9 mouse cellular contexts compared by ENCODE assay signal in genomic region chr15:97102811-97103210, GRCm38 (mm10). TPM values are rescaled to one million over a fixed set of nuclear protein-coding genes. Genes with fewer than 3 reads are reported as not detected.
DNase-seq lines count a peak whose midpoint lies in the region; ATAC-seq and TF ChIP-seq lines count a peak whose summit lies in the region.
"Had no signal": no experiment of that assay in that cellular context is flagged by ENCODE, and none has a peak within 500 bp of the region (broad histone marks: within the 10 kb centered on the region; RNA-seq: fewer than 3 reads in every experiment).

No protein-coding gene starts in this region.

- no peaks in the 10 kb centered on the region for H3K4me1 ChIP-seq in kidney, adult 2 months (ENCODE audit: control insufficient read depth, insufficient read depth, low read length)
- peaks cover 9% of the 10 kb centered on the region for H3K4me1 ChIP-seq in kidney, embryonic 14.5 days (ENCODE audit: control insufficient read depth, insufficient read depth, low read length)
- peaks cover 4% of the 10 kb centered on the region; the same call in 1 of the 2 replicates for H3K4me1 ChIP-seq in heart, adult 2 months (ENCODE audit: control insufficient read depth, insufficient read depth, low read length)
- no peaks in the 10 kb centered on the region for H3K4me1 ChIP-seq in hindbrain, embryonic 11.5 days (replicated peaks; ENCODE audit: control insufficient read depth, insufficient read depth, low read length)
- H3K4me1 ChIP-seq: hindbrain, embryonic 12.5 days had no signal

- WGBS in kidney, adult 2 months, result 36% methylated on average over 10 of the region's 10 CpGs
- 43% methylated on average over 10 of the region's 10 CpGs for WGBS in kidney, embryonic 14.5 days
- WGBS in heart, adult 2 months, result 19% methylated on average over 10 of the region's 10 CpGs
- WGBS in hindbrain, embryonic 11.5 days, result 74% methylated on average over 10 of the region's 10 CpGs

- intact Hi-C loops in heart, adult 2 months (cut with DNase I), result loop anchor here (2.0 kb wide), 1 partner anchor 100 kb away; no protein-coding TSS in a partner anchor

- DNase-seq in kidney, adult 2 months, result peak; percentile 5
- peak; percentile 46 for DNase-seq in adrenal gland, adult 8-10 months
- peak; percentile 45 to 66 for DNase-seq in heart, adult 2 months
- peak; percentile 65 for DNase-seq in lung, postnatal 10 days
- DNase-seq in c-Kit-positive CD71-positive TER-119-positive erythroid progenitor cells, embryonic 14.5 days (ENCODE audit: low spot score), result no peak
- DNase-seq in hindbrain, embryonic 11.5 days (ENCODE audit: low spot score), result no peak
- no peak for DNase-seq in right cerebral cortex, adult 18-20 months

- H3K4me3 ChIP-seq in kidney, adult 2 months (ENCODE audit: insufficient read depth, low read depth, low read length), result no peak overlapping the region
- H3K4me3 ChIP-seq in kidney, embryonic 14.5 days (ENCODE audit: low read length), result no peak overlapping the region
- no peak overlapping the region for H3K4me3 ChIP-seq in heart, adult 2 months
- no peak overlapping the region for H3K4me3 ChIP-seq in hindbrain, embryonic 11.5 days (ENCODE audit: low read depth, low read length)
- H3K4me3 ChIP-seq: hindbrain, embryonic 12.5 days had no signal

- H3K9ac ChIP-seq in kidney, embryonic 14.5 days (ENCODE audit: low read depth, low read length), result no peak overlapping the region
- H3K9ac ChIP-seq in heart, adult 2 months (ENCODE audit: low read depth, low read length), result peak overlapping the region; percentile 29; the same call in 1 of the 2 replicates
- H3K9ac ChIP-seq in hindbrain, embryonic 11.5 days (ENCODE audit: low read depth, low read length), result no peak overlapping the region
- H3K9ac ChIP-seq: hindbrain, embryonic 12.5 days had no signal

- H3K27me3 ChIP-seq in kidney, adult 2 months (replicated peaks; ENCODE audit: control insufficient read depth, insufficient read depth, low read length), result no peaks in the 10 kb centered on the region
- no peaks in the 10 kb centered on the region for H3K27me3 ChIP-seq in kidney, embryonic 14.5 days (ENCODE audit: control insufficient read depth, insufficient read depth, low read length)
- no peaks in the 10 kb centered on the region for H3K27me3 ChIP-seq in heart, adult 2 months (ENCODE audit: control insufficient read depth, insufficient read depth, low read length)
- H3K27me3 ChIP-seq in hindbrain, embryonic 11.5 days (ENCODE audit: control insufficient read depth, insufficient read depth, low read length), result no peaks in the 10 kb centered on the region
- H3K27me3 ChIP-seq: hindbrain, embryonic 12.5 days had no signal

- no peak overlapping the region for H3K27ac ChIP-seq in kidney, adult 2 months (ENCODE audit: insufficient read depth, low read depth, low read length)
- no peak overlapping the region for H3K27ac ChIP-seq in kidney, embryonic 14.5 days (ENCODE audit: low read depth, low read length)
- H3K27ac ChIP-seq in heart, adult 2 months, result peak overlapping the region; percentile 89
- no peak overlapping the region for H3K27ac ChIP-seq in hindbrain, embryonic 11.5 days (ENCODE audit: low read depth, low read length)
- H3K27ac ChIP-seq: hindbrain, embryonic 12.5 days had no signal

- H3K9me3 ChIP-seq in kidney, embryonic 14.5 days (ENCODE audit: control insufficient read depth, low read length), result no peaks in the 10 kb centered on the region
- no peaks in the 10 kb centered on the region for H3K9me3 ChIP-seq in hindbrain, embryonic 11.5 days (ENCODE audit: control insufficient read depth, low read length)
- H3K9me3 ChIP-seq: hindbrain, embryonic 12.5 days had no signal

- no peak for TF ChIP-seq EP300 in heart, adult 2 months (IDR thresholded peaks at IDR 0.05; ENCODE audit: insufficient read depth, low read depth, low read length)

- TF ChIP-seq POLR2A in kidney, adult 2 months (IDR thresholded peaks at IDR 0.05; ENCODE audit: low read depth, low read length), result no peak
- peak; percentile 77 for TF ChIP-seq POLR2A in heart, adult 2 months (IDR thresholded peaks at IDR 0.05; ENCODE audit: insufficient read depth, low read depth, low read length)

- no peaks in the 10 kb centered on the region for H3K36me3 ChIP-seq in kidney, adult 2 months (ENCODE audit: control insufficient read depth, insufficient read depth, low read length)
- H3K36me3 ChIP-seq in kidney, embryonic 14.5 days (ENCODE audit: control insufficient read depth, insufficient read depth, low read length), result no peaks in the 10 kb centered on the region
- no peaks in the 10 kb centered on the region for H3K36me3 ChIP-seq in heart, adult 2 months (ENCODE audit: control insufficient read depth, insufficient read depth, low read length)
- H3K36me3 ChIP-seq in hindbrain, embryonic 11.5 days (ENCODE audit: control insufficient read depth, insufficient read depth, low read length), result no peaks in the 10 kb centered on the region
- H3K36me3 ChIP-seq: hindbrain, embryonic 12.5 days had no signal

- H3K4me2 ChIP-seq in kidney, embryonic 14.5 days (replicated peaks; ENCODE audit: low read depth, low read length), result no peak overlapping the region
- H3K4me2 ChIP-seq in hindbrain, embryonic 11.5 days (replicated peaks; ENCODE audit: low read depth, low read length), result no peak overlapping the region
- H3K4me2 ChIP-seq: hindbrain, embryonic 12.5 days had no signal

- no peak for TF ChIP-seq CTCF in kidney, adult 2 months (conservative IDR thresholded peaks at IDR 0.05; ENCODE audit: insufficient read depth, insufficient read length, low read depth, low read length)
- no peak for TF ChIP-seq CTCF in heart, adult 2 months (IDR thresholded peaks at IDR 0.05)

- no peaks in the 10 kb centered on the region for H3K79me2 ChIP-seq in heart, adult 2 months (replicated peaks; ENCODE audit: control insufficient read depth, insufficient read depth, low read length)

- no peak for ATAC-seq in kidney, embryonic 14.5 days (ENCODE audit: low FRiP score, low TSS enrichment)
- no peak for ATAC-seq in hindbrain, embryonic 11.5 days (ENCODE audit: low FRiP score)

RNA-seq across cellular contexts. Expression of gene Slc38a4, which starts 47.1 kb away (rescaled TPM):
- polyA plus RNA-seq in kidney, adult 2 months (2012; rRNA removed), result 2.6 and 2.7 TPM in 2 replicates
- polyA plus RNA-seq in kidney, embryonic 14.5 days (2014; fragmentation: Nextera tagmentation; extraction: Ambion mirVana), result 74.4 and 88.4 TPM in 2 replicates
- total RNA-seq in adrenal gland, adult 8-10 months (2022), result 1 to 10 TPM; 4.0 to 6.1 (median 4.8) TPM
- total RNA-seq in heart, adult 2 months (2021), result 1 to 10 TPM; 5.4 to 6.0 TPM
- polyA plus RNA-seq in heart, adult 2 months (2012; rRNA removed), result 7.8 and 12.9 TPM in 2 replicates
- polyA plus RNA-seq in hindbrain, embryonic 11.5 days (2014; fragmentation: Nextera tagmentation; extraction: Ambion mirVana), result 36.3 and 39.7 TPM in 2 replicates

Comparison
In these comparisons a context has a peak if more than half of its experiments do, and no peak if none do; other contexts are left out.
1. DNase-seq: peak in kidney, adult 2 months (single experiment), adrenal gland, adult 8-10 months (single experiment), heart, adult 2 months (2 of 2) and lung, postnatal 10 days (single experiment); none in c-Kit-positive CD71-positive TER-119-positive erythroid progenitor cells, embryonic 14.5 days (single experiment), hindbrain, embryonic 11.5 days (single experiment) and right cerebral cortex, adult 18-20 months (single experiment).